In genomic region chr11:79144741-79145140, GRCm38 (mm10) we compare ENCODE assay signal across 7 mouse cellular contexts. TPM values are rescaled to one million over a fixed set of nuclear protein-coding genes. Genes with fewer than 3 reads are reported as not detected.
A peak's percentile ranks its signal among the peaks of the same experiment; 100 is the strongest.
DNase-seq lines count a peak whose midpoint lies in the region; ATAC-seq and TF ChIP-seq lines count a peak whose summit lies in the region.

No protein-coding gene starts in this region.

- peak overlapping the region; percentile 86 for H3K4me2 ChIP-seq in heart, embryonic 15.5 days
- peak overlapping the region; percentile 87 for H3K4me2 ChIP-seq in liver, postnatal 0 days (ENCODE audit: low read depth, low read length)

- peak overlapping the region; percentile 93; the same call in 1 of the 2 replicates for H3K27ac ChIP-seq in heart, embryonic 15.5 days
- no peak overlapping the region for H3K27ac ChIP-seq in liver, postnatal 0 days (ENCODE audit: low read depth)

- H3K9me3 ChIP-seq in heart, embryonic 15.5 days (replicated peaks), result no peaks in the 10 kb centered on the region
- no peaks in the 10 kb centered on the region for H3K9me3 ChIP-seq in liver, postnatal 0 days (ENCODE audit: low read length)

- peak overlapping the region; percentile 93 for H3K9ac ChIP-seq in heart, embryonic 15.5 days
- H3K9ac ChIP-seq in liver, postnatal 0 days (replicated peaks), result 0 out of 2 replicates have a peak overlapping the region, but pooled peaks have one; percentile 83

- DNase-seq in urinary bladder, postnatal 14 days (ENCODE audit: low spot score), result peak; percentile 30
- DNase-seq in urinary bladder, postnatal 4 days (ENCODE audit: low spot score in 2 of 2), result no peak
- no peak for DNase-seq in liver, postnatal 0 days
- no peak for DNase-seq in ovary, postnatal 10 days (ENCODE audit: low spot score)
- DNase-seq in cerebellum, postnatal 14 days, result no peak
- DNase-seq in right cerebral cortex, postnatal 25 days, result no peak

- WGBS in heart, embryonic 15.5 days, result 53% methylated on average over 1 of the region's 1 CpGs
- WGBS in liver, postnatal 0 days (ENCODE audit: insufficient replicate concordance), result 60% methylated on average over 1 of the region's 1 CpGs

- no peak for ATAC-seq in heart, embryonic 15.5 days (replicated peaks; ENCODE audit: insufficient number of reproducible peaks, insufficient read depth, low FRiP score, low read depth)
- no peak for ATAC-seq in liver, postnatal 0 days

- TF ChIP-seq EP300 in liver, postnatal 0 days (IDR thresholded peaks at IDR 0.05; ENCODE audit: low read depth), result no peak

- peaks cover 50% of the 10 kb centered on the region for H3K4me1 ChIP-seq in heart, embryonic 15.5 days (replicated peaks)
- peaks cover 31% of the 10 kb centered on the region for H3K4me1 ChIP-seq in liver, postnatal 0 days (ENCODE audit: insufficient read depth)

- no peaks in the 10 kb centered on the region for H3K27me3 ChIP-seq in heart, embryonic 15.5 days
- H3K27me3 ChIP-seq in liver, postnatal 0 days (ENCODE audit: insufficient read depth, low read length), result no peaks in the 10 kb centered on the region

- no peak for TF ChIP-seq CTCF in liver, postnatal 0 days (IDR thresholded peaks at IDR 0.05; ENCODE audit: low read depth)

- peak overlapping the region; percentile 95 for H3K4me3 ChIP-seq in heart, embryonic 15.5 days
- H3K4me3 ChIP-seq in liver, postnatal 0 days (ENCODE audit: low read depth, low read length), result peak overlapping the region; percentile 64; the same call in 1 of the 2 replicates

- no peaks in the 10 kb centered on the region for H3K36me3 ChIP-seq in heart, embryonic 15.5 days
- no peaks in the 10 kb centered on the region for H3K36me3 ChIP-seq in liver, postnatal 0 days (replicated peaks; ENCODE audit: insufficient read depth, low read length)

RNA-seq across cellular contexts. Expression of gene Ksr1, which starts 1.5 kb away (rescaled TPM):
- 3.2 and 4.1 TPM in 2 replicates for polyA plus RNA-seq in heart, embryonic 15.5 days (2015; fragmentation: Nextera tagmentation; extraction: Ambion mirVana)
- 0.81 and 1.0 TPM in 2 replicates for polyA plus RNA-seq in liver, postnatal 0 days (2015; fragmentation: Nextera tagmentation; extraction: Ambion mirVana)
